Mouse (Mus musculus): ENCODE results near the gene Fam20c. TPM values are rescaled to one million over a fixed set of nuclear protein-coding genes. Genes with fewer than 3 reads are reported as not detected.

Fam20c gene
- polyA plus RNA-seq, 1 experiment from 2014 or later: 11.2 TPM

GRCm38 (mm10) chr5:138809767-138810166 lies 55.5 kb downstream of the Fam20c start:
- H3K36me3 ChIP-seq (ENCODE audit: control insufficient read depth, insufficient read depth, low read length): no peaks in the 10 kb centered on the region
- no peak overlapping the region for H3K4me3 ChIP-seq (ENCODE audit: low read depth, low read length)
- no peaks in the 10 kb centered on the region for H3K9me3 ChIP-seq (ENCODE audit: control insufficient read depth, low read length)
- H3K27me3 ChIP-seq (ENCODE audit: control insufficient read depth, insufficient read depth, low read length): no peaks in the 10 kb centered on the region
- 91% methylated on average over 6 of the region's 6 CpGs for WGBS
- H3K9ac ChIP-seq (ENCODE audit: low read length): no peak overlapping the region
- no peak overlapping the region for H3K27ac ChIP-seq (ENCODE audit: low read depth, low read length)
- H3K4me1 ChIP-seq (replicated peaks; ENCODE audit: control insufficient read depth, insufficient read depth, low read length): no peaks in the 10 kb centered on the region
- ATAC-seq (replicated peaks; ENCODE audit: low FRiP score) (no peak), DNase-seq (ENCODE audit: low spot score) (no peak)
- no peak overlapping the region for H3K4me2 ChIP-seq (ENCODE audit: low read depth, low read length, severe bottlenecking)

- peak within 1 kb of the TSS; percentile 22 for H3K4me3 ChIP-seq (ENCODE audit: low read depth, low read length)
Observed at GRCm38 (mm10) chr5:138819780-138820179, 65.5 kb downstream of the Fam20c start, which contains the start of gene Gm5294. TSS of gene Gm5294 (plus strand) at chr5:138820080.

GRCm38 (mm10) chr5:138820717-138821332 lies 66.5 kb downstream of the Fam20c start:
- Histone ChIP-seq H3K36me3 (ENCODE audit: control insufficient read depth, insufficient read depth, low read length) (no peaks in the 10 kb centered on the region), H3K4me3 (ENCODE audit: low read depth, low read length) (peak overlapping the region; percentile 22), H3K4me2 (ENCODE audit: low read depth, low read length, severe bottlenecking) (peak overlapping the region; percentile 46), H3K27me3 (ENCODE audit: control insufficient read depth, insufficient read depth, low read length) (peaks cover 41% of the 10 kb centered on the region), H3K9ac (ENCODE audit: low read length) (no peak overlapping the region), H3K4me1 (replicated peaks; ENCODE audit: control insufficient read depth, insufficient read depth, low read length) (peaks cover 8% of the 10 kb centered on the region; the same call in 1 of the 2 replicates), H3K9me3 (ENCODE audit: control insufficient read depth, low read length) (no peaks in the 10 kb centered on the region), H3K27ac (ENCODE audit: low read depth, low read length) (no peak overlapping the region)
- DNase-seq (ENCODE audit: low spot score) (peak; percentile 61), ATAC-seq (replicated peaks; ENCODE audit: low FRiP score) (no peak)
- 3% methylated on average over 39 of the region's 39 CpGs for WGBS

More at GRCm38 (mm10) chr5:138819780-138820179, 65.5 kb downstream of the Fam20c start, which contains the start of gene Gm5294:
- DNase-seq (ENCODE audit: low spot score) (no peak), ATAC-seq (replicated peaks; ENCODE audit: low FRiP score) (no peak)
- peaks cover 41% of the 10 kb centered on the region for H3K27me3 ChIP-seq (ENCODE audit: control insufficient read depth, insufficient read depth, low read length)
- peak within 1 kb of the TSS; percentile 46 for H3K4me2 ChIP-seq (ENCODE audit: low read depth, low read length, severe bottlenecking)
- H3K4me1 ChIP-seq (replicated peaks; ENCODE audit: control insufficient read depth, insufficient read depth, low read length): peaks cover 8% of the 10 kb centered on the region; the same call in 1 of the 2 replicates
- no peaks in the 10 kb centered on the region for H3K9me3 ChIP-seq (ENCODE audit: control insufficient read depth, low read length)
- no peak within 1 kb of the TSS for H3K27ac ChIP-seq (ENCODE audit: low read depth, low read length)
- H3K9ac ChIP-seq (ENCODE audit: low read length): no peak within 1 kb of the TSS
- WGBS: 3% methylated on average over 21 of the region's 21 CpGs
- no peaks in the 10 kb centered on the region for H3K36me3 ChIP-seq (ENCODE audit: control insufficient read depth, insufficient read depth, low read length)

GRCm38 (mm10) chr5:138825090-138825489 lies 70.8 kb downstream of the Fam20c start:
- no peaks in the 10 kb centered on the region for H3K9me3 ChIP-seq (ENCODE audit: control insufficient read depth, low read length)
- no peak for DNase-seq (ENCODE audit: low spot score)
- H3K4me2 ChIP-seq (ENCODE audit: low read depth, low read length, severe bottlenecking): no peak overlapping the region
- peaks cover 8% of the 10 kb centered on the region; the same call in 1 of the 2 replicates for H3K4me1 ChIP-seq (replicated peaks; ENCODE audit: control insufficient read depth, insufficient read depth, low read length)
- peaks cover 24% of the 10 kb centered on the region for H3K27me3 ChIP-seq (ENCODE audit: control insufficient read depth, insufficient read depth, low read length)
- no peak overlapping the region for H3K4me3 ChIP-seq (ENCODE audit: low read depth, low read length)
- no peak for ATAC-seq (replicated peaks; ENCODE audit: low FRiP score)
- 72% methylated on average over 3 of the region's 3 CpGs for WGBS
- H3K36me3 ChIP-seq (ENCODE audit: control insufficient read depth, insufficient read depth, low read length): no peaks in the 10 kb centered on the region
- H3K9ac ChIP-seq (ENCODE audit: low read length): no peak overlapping the region
- no peak overlapping the region for H3K27ac ChIP-seq (ENCODE audit: low read depth, low read length)

GRCm38 (mm10) chr5:138833406-138833805 lies 79.1 kb downstream of the Fam20c start:
- 71% methylated on average over 6 of the region's 6 CpGs for WGBS
- Histone ChIP-seq H3K27ac (ENCODE audit: low read depth, low read length) (no peak overlapping the region), H3K4me3 (ENCODE audit: low read depth, low read length) (no peak overlapping the region), H3K4me2 (ENCODE audit: low read depth, low read length, severe bottlenecking) (no peak overlapping the region), H3K27me3 (ENCODE audit: control insufficient read depth, insufficient read depth, low read length) (no peaks in the 10 kb centered on the region), H3K9ac (ENCODE audit: low read length) (no peak overlapping the region), H3K9me3 (ENCODE audit: control insufficient read depth, low read length) (no peaks in the 10 kb centered on the region), H3K36me3 (ENCODE audit: control insufficient read depth, insufficient read depth, low read length) (no peaks in the 10 kb centered on the region), H3K4me1 (replicated peaks; ENCODE audit: control insufficient read depth, insufficient read depth, low read length) (no peaks in the 10 kb centered on the region)
- ATAC-seq (replicated peaks; ENCODE audit: low FRiP score) (no peak), DNase-seq (ENCODE audit: low spot score) (no peak)

- Histone ChIP-seq H3K27me3 (ENCODE audit: control insufficient read depth, insufficient read depth, low read length) (no peaks in the 10 kb centered on the region), H3K27ac (ENCODE audit: low read depth, low read length) (no peak overlapping the region), H3K36me3 (ENCODE audit: control insufficient read depth, insufficient read depth, low read length) (no peaks in the 10 kb centered on the region), H3K4me1 (replicated peaks; ENCODE audit: control insufficient read depth, insufficient read depth, low read length) (no peaks in the 10 kb centered on the region), H3K9me3 (ENCODE audit: control insufficient read depth, low read length) (no peaks in the 10 kb centered on the region), H3K4me2 (ENCODE audit: low read depth, low read length, severe bottlenecking) (no peak overlapping the region), H3K4me3 (ENCODE audit: low read depth, low read length) (no peak overlapping the region), H3K9ac (ENCODE audit: low read length) (no peak overlapping the region)
- 81% methylated on average over 3 of the region's 3 CpGs for WGBS
- DNase-seq (ENCODE audit: low spot score) (no peak), ATAC-seq (replicated peaks; ENCODE audit: low FRiP score) (no peak)
Observed at GRCm38 (mm10) chr5:138834910-138835309, 80.6 kb downstream of the Fam20c start.

GRCm38 (mm10) chr5:138840981-138841380 lies 86.7 kb downstream of the Fam20c start:
- DNase-seq (ENCODE audit: low spot score) (no peak), ATAC-seq (replicated peaks; ENCODE audit: low FRiP score) (no peak)
- no peak overlapping the region for H3K4me3 ChIP-seq (ENCODE audit: low read depth, low read length)
- WGBS: 93% methylated on average over 4 of the region's 4 CpGs
- H3K9ac ChIP-seq (ENCODE audit: low read length): no peak overlapping the region
- H3K9me3 ChIP-seq (ENCODE audit: control insufficient read depth, low read length): no peaks in the 10 kb centered on the region
- no peak overlapping the region for H3K27ac ChIP-seq (ENCODE audit: low read depth, low read length)
- H3K27me3 ChIP-seq (ENCODE audit: control insufficient read depth, insufficient read depth, low read length): no peaks in the 10 kb centered on the region
- no peak overlapping the region for H3K4me2 ChIP-seq (ENCODE audit: low read depth, low read length, severe bottlenecking)
- no peaks in the 10 kb centered on the region for H3K4me1 ChIP-seq (replicated peaks; ENCODE audit: control insufficient read depth, insufficient read depth, low read length)
- H3K36me3 ChIP-seq (ENCODE audit: control insufficient read depth, insufficient read depth, low read length): no peaks in the 10 kb centered on the region

GRCm38 (mm10) chr5:138843168-138843824 lies 89.0 kb downstream of the Fam20c start:
- 76% methylated on average over 9 of the region's 9 CpGs for WGBS
- no peaks in the 10 kb centered on the region for H3K27me3 ChIP-seq (ENCODE audit: control insufficient read depth, insufficient read depth, low read length)
- no peak for ATAC-seq (replicated peaks; ENCODE audit: low FRiP score)

More at GRCm38 (mm10) chr5:138843168-138843824, 89.0 kb downstream of the Fam20c start:
- H3K4me1 ChIP-seq (replicated peaks; ENCODE audit: control insufficient read depth, insufficient read depth, low read length): no peaks in the 10 kb centered on the region
- H3K9ac ChIP-seq (ENCODE audit: low read length): no peak overlapping the region
- H3K27ac ChIP-seq (ENCODE audit: low read depth, low read length): no peak overlapping the region
- no peak overlapping the region for H3K4me2 ChIP-seq (ENCODE audit: low read depth, low read length, severe bottlenecking)
- H3K36me3 ChIP-seq (ENCODE audit: control insufficient read depth, insufficient read depth, low read length): no peaks in the 10 kb centered on the region
- no peaks in the 10 kb centered on the region for H3K9me3 ChIP-seq (ENCODE audit: control insufficient read depth, low read length)
- no peak for DNase-seq (ENCODE audit: low spot score)
- H3K4me3 ChIP-seq (ENCODE audit: low read depth, low read length): no peak overlapping the region
